Comparison of ENCODE assay signal across 14 mouse cellular contexts in the genomic region with DNA sequence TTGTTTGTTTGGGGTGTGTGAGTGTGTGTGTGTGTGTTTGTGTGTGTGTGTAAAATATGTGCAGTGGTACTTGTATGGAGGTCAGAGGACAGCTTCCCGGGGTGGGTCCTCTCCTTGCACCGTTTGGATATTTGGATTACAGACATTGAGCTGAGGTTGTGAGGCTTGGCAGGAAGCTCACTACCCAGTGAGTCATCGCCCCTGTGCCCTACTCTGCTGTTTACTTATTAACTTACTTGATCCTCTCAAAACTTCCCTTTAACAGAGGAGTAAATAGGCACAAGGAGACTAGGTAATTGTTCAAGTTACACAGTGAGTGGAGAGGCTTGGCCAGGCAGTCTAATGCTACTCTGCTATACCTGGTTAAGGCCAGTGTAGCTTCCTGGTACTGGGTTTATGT.
DNase-seq lines count a peak whose midpoint lies in the region; ATAC-seq and TF ChIP-seq lines count a peak whose summit lies in the region.
"Had no signal": no experiment of that assay in that cellular context is flagged by ENCODE, and none has a peak within 500 bp of the region (broad histone marks: within the 10 kb centered on the region; RNA-seq: fewer than 3 reads in every experiment).

No protein-coding gene starts in this region.

- H3K9ac ChIP-seq in lung, postnatal 0 days (replicated peaks; ENCODE audit: low read depth) = no peak overlapping the region
- no peak overlapping the region for H3K9ac ChIP-seq in midbrain, embryonic 11.5 days (ENCODE audit: low read length)
- H3K9ac ChIP-seq: heart, embryonic 13.5 days; limb, embryonic 13.5 days had no signal

- TF ChIP-seq POLR2A in kidney, adult 2 months (IDR thresholded peaks at IDR 0.05; ENCODE audit: low read depth, low read length) = no peak
- no peak for TF ChIP-seq POLR2A in thymus, adult 2 months (IDR thresholded peaks at IDR 0.05; ENCODE audit: control insufficient read depth, extremely low read depth, insufficient read depth, low read length, poor library complexity)

- H3K36me3 ChIP-seq in kidney, adult 2 months (ENCODE audit: control insufficient read depth, insufficient read depth, low read length) = no peaks in the 10 kb centered on the region
- no peaks in the 10 kb centered on the region for H3K36me3 ChIP-seq in lung, postnatal 0 days (ENCODE audit: insufficient read depth, low read length)
- H3K36me3 ChIP-seq in thymus, adult 2 months (ENCODE audit: control insufficient read depth, insufficient read depth, low read length) = no peaks in the 10 kb centered on the region
- H3K36me3 ChIP-seq in midbrain, embryonic 11.5 days (ENCODE audit: control insufficient read depth, insufficient read depth, low read length) = no peaks in the 10 kb centered on the region
- H3K36me3 ChIP-seq: heart, embryonic 13.5 days; limb, embryonic 13.5 days had no signal

- H3K4me3 ChIP-seq in kidney, adult 2 months (ENCODE audit: insufficient read depth, low read depth, low read length) = no peak overlapping the region
- H3K4me3 ChIP-seq in lung, postnatal 0 days (ENCODE audit: low read depth, low read length) = no peak overlapping the region
- H3K4me3 ChIP-seq in thymus, adult 2 months (ENCODE audit: control insufficient read depth, insufficient read depth, low read length) = no peak overlapping the region
- no peak overlapping the region for H3K4me3 ChIP-seq in midbrain, embryonic 11.5 days (ENCODE audit: low read depth, low read length)
- H3K4me3 ChIP-seq: heart, embryonic 13.5 days; limb, embryonic 13.5 days had no signal

- TF ChIP-seq CTCF in Patski (IDR thresholded peaks at IDR 0.05) = no peak
- no peak for TF ChIP-seq CTCF in kidney, adult 2 months (conservative IDR thresholded peaks at IDR 0.05; ENCODE audit: insufficient read depth, insufficient read length, low read depth, low read length)
- TF ChIP-seq CTCF in lung, postnatal 0 days (IDR thresholded peaks at IDR 0.05) = no peak
- no peak for TF ChIP-seq CTCF in thymus, adult 2 months (IDR thresholded peaks at IDR 0.05; ENCODE audit: borderline replicate concordance, control insufficient read depth, extremely low read depth, insufficient read depth, low read length, poor library complexity)

- peak; percentile 78 for ATAC-seq in Patski
- peak; percentile 89 for ATAC-seq in lung, postnatal 0 days
- ATAC-seq in midbrain, embryonic 11.5 days (ENCODE audit: low FRiP score) = no peak
- ATAC-seq: forebrain, embryonic 16.5 days; hindbrain, embryonic 16.5 days had no signal

- H3K9me3 ChIP-seq in lung, postnatal 0 days (ENCODE audit: low read length) = no peaks in the 10 kb centered on the region
- H3K9me3 ChIP-seq in midbrain, embryonic 11.5 days (ENCODE audit: control insufficient read depth, low read length) = no peaks in the 10 kb centered on the region
- H3K9me3 ChIP-seq: heart, embryonic 13.5 days; limb, embryonic 13.5 days had no signal

- DNase-seq in 3134 (ENCODE audit: extremely low read depth, insufficient read length, low spot score) = peak; percentile 21
- DNase-seq in Patski (ENCODE audit: low read depth, low spot score) = peak; percentile 64
- peak; percentile 91 for DNase-seq in kidney, adult 2 months
- peak; percentile 89 for DNase-seq in lung, postnatal 0 days (ENCODE audit: low spot score)
- no peak for DNase-seq in cerebellum, postnatal 25 days
- no peak for DNase-seq in thymus, adult 2 months
- DNase-seq in thymus, postnatal 4 days = no peak
- no peak for DNase-seq in midbrain, embryonic 11.5 days (ENCODE audit: low spot score, missing footprints)
- DNase-seq: right cerebral cortex, adult 18-20 months; thymus, adult 18-20 months had no signal

- in situ Hi-C loops in Patski (cut with MboI; ENCODE audit: low pct_unique_long_range_greater_than_20kb) = loop anchor here (25.0 kb wide), 1 partner anchor 513 kb away; no protein-coding TSS in a partner anchor

- peaks cover 21% of the 10 kb centered on the region for H3K4me1 ChIP-seq in kidney, adult 2 months (ENCODE audit: control insufficient read depth, insufficient read depth, low read length)
- no peaks in the 10 kb centered on the region for H3K4me1 ChIP-seq in lung, postnatal 0 days (ENCODE audit: insufficient read depth, low read depth, low read length)
- peaks cover 6% of the 10 kb centered on the region for H3K4me1 ChIP-seq in thymus, adult 2 months (replicated peaks; ENCODE audit: control insufficient read depth, insufficient read depth, low read length)
- H3K4me1 ChIP-seq in midbrain, embryonic 11.5 days (ENCODE audit: control insufficient read depth, insufficient read depth, low read length) = peaks cover 2% of the 10 kb centered on the region; the same call in 1 of the 2 replicates

- CTCF ChIA-PET in Patski (lab: Charles Lee) = interaction anchor here (1.0 to 2.2 kb wide), 6 partner anchors 10 to 98 kb away, joined by 3 to 10 read pairs (median 5); no protein-coding TSS in a partner anchor

- peak; percentile 43 for TF ChIP-seq EP300 in lung, postnatal 0 days (IDR thresholded peaks at IDR 0.05)

- H3K4me2 ChIP-seq in lung, postnatal 0 days (replicated peaks; ENCODE audit: low read depth, low read length) = no peak overlapping the region
- H3K4me2 ChIP-seq in midbrain, embryonic 11.5 days = no peak overlapping the region
- H3K4me2 ChIP-seq: heart, embryonic 13.5 days; limb, embryonic 13.5 days had no signal

- H3K27ac ChIP-seq in kidney, adult 2 months (ENCODE audit: insufficient read depth, low read depth, low read length) = peak overlapping the region; percentile 73
- H3K27ac ChIP-seq in lung, postnatal 0 days (ENCODE audit: low read length) = peak overlapping the region; percentile 69
- H3K27ac ChIP-seq in thymus, adult 2 months (ENCODE audit: control insufficient read depth, insufficient read depth, low read length) = no peak overlapping the region
- H3K27ac ChIP-seq in midbrain, embryonic 11.5 days (ENCODE audit: low read depth, low read length) = no peak overlapping the region
- H3K27ac ChIP-seq: heart, embryonic 13.5 days; limb, embryonic 13.5 days had no signal

- WGBS in kidney, adult 2 months = 16% methylated on average over 3 of the region's 3 CpGs
- WGBS in lung, postnatal 0 days = 17% methylated on average over 3 of the region's 3 CpGs
- WGBS in thymus, adult 2 months = 77% methylated on average over 3 of the region's 3 CpGs
- WGBS in midbrain, embryonic 11.5 days = 79% methylated on average over 3 of the region's 3 CpGs

- no peaks in the 10 kb centered on the region for H3K27me3 ChIP-seq in Patski
- H3K27me3 ChIP-seq in kidney, adult 2 months (replicated peaks; ENCODE audit: control insufficient read depth, insufficient read depth, low read length) = no peaks in the 10 kb centered on the region
- H3K27me3 ChIP-seq in lung, postnatal 0 days (replicated peaks; ENCODE audit: insufficient read depth, low read length) = no peaks in the 10 kb centered on the region
- no peaks in the 10 kb centered on the region for H3K27me3 ChIP-seq in thymus, adult 2 months (ENCODE audit: control insufficient read depth, insufficient read depth, low read length)
- no peaks in the 10 kb centered on the region for H3K27me3 ChIP-seq in midbrain, embryonic 11.5 days (ENCODE audit: control insufficient read depth, insufficient read depth, low read length)
- H3K27me3 ChIP-seq: heart, embryonic 13.5 days; limb, embryonic 13.5 days had no signal

- POLR2A ChIA-PET in Patski (lab: Charles Lee) = no interaction called here

Comparison
In these comparisons a context has a peak if more than half of its experiments do, and no peak if none do; other contexts are left out.
1. DNase-seq: peak in 3134 (single experiment), Patski (single experiment), kidney, adult 2 months (single experiment) and lung, postnatal 0 days (single experiment); none in cerebellum, postnatal 25 days (0 of 2), thymus, adult 2 months (single experiment), thymus, postnatal 4 days (single experiment) and midbrain, embryonic 11.5 days (single experiment).
2. H3K27ac ChIP-seq: peak in kidney, adult 2 months (single experiment) and lung, postnatal 0 days (single experiment); none in thymus, adult 2 months (single experiment) and midbrain, embryonic 11.5 days (single experiment).